Mouse (Mus musculus) small intestine, adult 2 months (tissue): ENCODE data around the gene Hyal3. TPM values are rescaled to one million over a fixed set of nuclear protein-coding genes. Genes with fewer than 3 reads are reported as not detected.
A peak's percentile ranks its signal among the peaks of the same experiment; 100 is the strongest.

Source experiments
- H3K27ac ChIP-seq: fragments of 200-500 bp; 2 replicates; pipeline ENCODE4 v1.5.1; 2012; ENCODE audit warnings: low read depth, low read length, control low read depth, inconsistent platforms; ENCODE audit not compliant: insufficient read depth
- H3K27me3 ChIP-seq: fragments of 200-500 bp; 2 replicates; pipeline ENCODE4 v1.6.1; 2012; ENCODE audit warnings: mild to moderate bottlenecking, moderate library complexity, low read length, inconsistent platforms; ENCODE audit not compliant: control insufficient read depth, insufficient read depth
- H3K36me3 ChIP-seq: fragments of 200-500 bp; 2 replicates; pipeline ENCODE4 v1.6.1; 2012; ENCODE audit warnings: mild to moderate bottlenecking, low read length, control low read depth, inconsistent platforms; ENCODE audit not compliant: control insufficient read depth, insufficient read depth
- H3K4me1 ChIP-seq: fragments of 200-500 bp; 2 replicates; pipeline ENCODE4 v1.6.1; 2012; ENCODE audit warnings: low read length, inconsistent platforms, mixed read lengths; ENCODE audit not compliant: control insufficient read depth, insufficient read depth, insufficient read length
- H3K4me3 ChIP-seq: fragments of 200-500 bp; 2 replicates; pipeline ENCODE4 v1.5.1; 2012; ENCODE audit warnings: low read depth, mild to moderate bottlenecking, control low read depth, inconsistent platforms, low read length, moderate library complexity
- CTCF ChIP-seq: fragments of 200-500 bp; IDR thresholded peaks from 2 replicates; pipeline ENCODE4 v1.5.1; 2012; ENCODE audit warnings: low read depth, mild to moderate bottlenecking, control low read depth, inconsistent platforms, low read length, moderate library complexity, mixed read lengths; ENCODE audit not compliant: insufficient replicate concordance, insufficient read length; ENCODE audit errors: extremely low read depth
- POLR2A ChIP-seq: fragments of 200-500 bp; IDR thresholded peaks from 2 replicates; pipeline ENCODE4 v1.6.1; 2012; ENCODE audit warnings: low read depth, mild to moderate bottlenecking, control low read depth, inconsistent platforms, low read length, moderate library complexity
- WGBS: fragments of 180-500 bp; shearing (Covaris S2); methylation state at CpG from one replicate; pipeline ENCODE4 v1.1.7; 2018; 5-methylcytosine and 5-hydroxymethylcytosine counted together
- polyA plus RNA-seq: library from polyadenylated mRNA; depleted of rRNA; stranded (reverse); fragments of >200 nt; gene quantifications from 2 replicates; pipeline ENCODE4 v1.2.3, GENCODE M21; 2012

Gene Hyal3
- polyA plus RNA-seq, 1 experiment = 0.89 TPM

GRCm38 (mm10) chr9:107618778-107619545, 38.3 kb downstream of the Hyal3 start:
- no peaks in the 10 kb centered on the region for H3K27me3 ChIP-seq
- no peak overlapping the region for H3K4me3 ChIP-seq
- WGBS = 15% methylated on average over 13 of the region's 13 CpGs
- H3K27ac ChIP-seq = peak overlapping the region; percentile 90
- H3K4me1 ChIP-seq = peaks cover 28% of the 10 kb centered on the region
- peaks cover 56% of the 10 kb centered on the region for H3K36me3 ChIP-seq
- TF ChIP-seq POLR2A (no peak), CTCF (no peak)

DNA sequence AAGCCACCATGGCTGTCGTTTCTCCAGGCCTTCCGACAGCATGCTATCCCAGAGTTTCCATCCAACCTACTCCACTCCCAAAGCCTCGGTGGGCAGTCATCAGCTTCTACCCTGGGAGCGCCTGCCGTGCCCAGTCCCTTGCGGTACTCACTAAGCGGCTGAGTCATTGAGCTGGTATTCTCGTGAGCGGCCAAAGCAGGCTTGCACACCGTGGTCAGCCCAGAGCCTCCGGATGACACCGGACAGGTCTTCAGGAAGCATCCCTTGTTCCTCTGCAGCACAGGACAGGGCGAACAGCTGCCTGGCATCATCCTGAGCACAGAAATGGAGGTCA, 38.9 kb downstream of the Hyal3 start:
- Histone ChIP-seq H3K27ac (peak overlapping the region; percentile 90), H3K36me3 (peaks cover 52% of the 10 kb centered on the region), H3K27me3 (no peaks in the 10 kb centered on the region), H3K4me1 (peaks cover 33% of the 10 kb centered on the region), H3K4me3 (no peak overlapping the region)
- 40% methylated on average over 13 of the region's 13 CpGs for WGBS
- TF ChIP-seq CTCF = no peak
- TF ChIP-seq POLR2A = no peak

DNA sequence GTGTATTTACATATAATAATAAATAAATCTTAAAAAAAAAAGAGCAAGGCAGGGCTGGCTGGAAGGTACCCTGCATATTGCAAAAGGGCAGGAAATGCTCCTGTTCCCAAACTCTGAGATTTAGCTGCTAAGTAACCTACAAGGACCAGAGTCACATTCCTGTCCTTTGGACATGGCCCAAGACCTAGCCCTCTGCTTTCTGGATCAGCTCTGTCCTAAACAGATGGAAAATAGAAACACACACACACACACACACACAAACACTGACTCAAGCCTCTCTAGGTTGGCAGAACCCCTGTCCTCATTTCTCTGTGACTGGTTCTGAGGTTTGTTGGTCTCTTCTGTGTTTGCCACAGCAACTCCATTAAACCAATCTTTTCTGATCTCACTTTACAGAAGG, 40.3 kb downstream of the Hyal3 start:
- Histone ChIP-seq H3K27ac (peak overlapping the region; percentile 36), H3K27me3 (no peaks in the 10 kb centered on the region), H3K36me3 (peaks cover 41% of the 10 kb centered on the region), H3K4me1 (peaks cover 41% of the 10 kb centered on the region), H3K4me3 (no peak overlapping the region)
- no peak for TF ChIP-seq CTCF
- no peak for TF ChIP-seq POLR2A

DNA sequence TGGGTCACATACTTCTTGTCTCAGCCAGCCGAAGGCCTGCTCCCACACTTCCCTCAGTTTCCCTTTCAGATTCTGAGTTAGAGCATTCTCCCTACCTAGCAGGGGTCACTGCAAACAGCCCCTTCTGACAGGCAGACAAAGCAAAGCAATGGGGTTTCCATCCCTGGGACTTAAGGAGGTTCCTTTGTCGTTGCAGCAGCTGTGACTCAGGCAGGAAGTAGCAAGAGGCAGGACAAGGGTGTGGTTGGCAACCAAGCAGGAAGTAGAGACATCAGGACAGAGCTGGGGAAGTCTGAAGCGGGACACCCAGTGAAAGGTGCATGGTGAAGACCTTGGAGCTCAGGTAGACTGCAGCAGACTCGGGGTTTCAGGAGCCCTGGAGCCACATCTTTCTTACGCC, 43.9 kb downstream of the Hyal3 start:
- Histone ChIP-seq H3K36me3 (peaks cover 13% of the 10 kb centered on the region), H3K4me1 (peaks cover 54% of the 10 kb centered on the region), H3K4me3 (no peak overlapping the region), H3K27ac (peak overlapping the region; percentile 69), H3K27me3 (no peaks in the 10 kb centered on the region)
- TF ChIP-seq POLR2A (no peak), CTCF (no peak)
- whole genome bisulfite sequencing = 38% methylated on average over 5 of the region's 5 CpGs

- Histone ChIP-seq H3K4me1 (peaks cover 53% of the 10 kb centered on the region), H3K27ac (peak overlapping the region; percentile 54), H3K27me3 (no peaks in the 10 kb centered on the region), H3K36me3 (peaks cover 9% of the 10 kb centered on the region), H3K4me3 (no peak overlapping the region)
- WGBS = 74% methylated on average over 3 of the region's 3 CpGs
- TF ChIP-seq CTCF (no peak), POLR2A (no peak)
Observed at GRCm38 (mm10) chr9:107624951-107625350, 44.3 kb downstream of the Hyal3 start.

- no peaks in the 10 kb centered on the region for H3K27me3 ChIP-seq
- peaks cover 4% of the 10 kb centered on the region for H3K36me3 ChIP-seq
- TF ChIP-seq POLR2A = no peak
- 90% methylated on average over 12 of the region's 12 CpGs for WGBS
- H3K4me1 ChIP-seq = peaks cover 52% of the 10 kb centered on the region
- H3K27ac ChIP-seq = peak overlapping the region; percentile 54
- H3K4me3 ChIP-seq = no peak overlapping the region
Observed at GRCm38 (mm10) chr9:107625351-107626128, 44.9 kb downstream of the Hyal3 start.

DNA sequence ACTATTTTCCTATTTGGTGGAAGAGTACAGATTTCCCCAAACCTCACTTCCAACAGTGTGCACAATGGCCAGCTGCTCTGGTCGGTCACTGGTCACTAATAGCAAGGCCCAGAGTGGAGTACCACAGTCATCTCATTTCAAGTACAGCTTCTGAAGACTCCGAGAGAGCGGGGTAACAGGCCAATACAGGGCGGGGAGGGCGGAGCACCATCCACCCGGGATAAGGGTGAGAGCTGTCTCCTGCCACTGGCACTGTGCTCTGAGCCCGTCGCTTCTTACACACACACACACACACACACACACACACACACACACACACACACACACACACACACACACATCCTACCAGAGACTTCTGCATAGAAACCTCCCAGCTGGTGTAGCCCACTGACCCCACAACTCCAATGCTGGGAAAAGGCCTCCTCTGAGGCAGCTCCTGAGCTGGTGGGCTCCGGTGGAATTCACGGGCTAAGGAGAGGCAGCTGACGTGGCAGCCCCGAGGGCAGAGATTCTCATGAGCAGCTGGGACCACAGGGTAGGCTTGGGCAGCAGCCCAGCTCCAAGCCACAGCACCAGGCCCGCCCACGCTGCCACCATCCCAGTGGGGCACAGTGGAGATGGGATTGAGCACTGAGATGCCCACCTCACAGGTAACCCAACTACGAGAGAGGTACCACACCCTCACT, 45.7 kb downstream of the Hyal3 start:
- Histone ChIP-seq H3K36me3 (peaks cover 4% of the 10 kb centered on the region), H3K27ac (no peak overlapping the region), H3K4me3 (0 out of 2 replicates have a peak overlapping the region, but pooled peaks have one; percentile 1), H3K27me3 (no peaks in the 10 kb centered on the region), H3K4me1 (peaks cover 51% of the 10 kb centered on the region)
- 58% methylated on average over 15 of the region's 15 CpGs for WGBS
- TF ChIP-seq CTCF (no peak), POLR2A (no peak)
